Mouse (Mus musculus) mesoderm, embryonic 11.5 days (tissue): ENCODE results near the gene Ankdd1a.

Experiments
- DNase-seq: peaks from one replicate; pipeline ENCODE4 v3.0.0-alpha.2; 2012; ENCODE audit warnings: low read depth, low spot score

Ankdd1a gene

DNA sequence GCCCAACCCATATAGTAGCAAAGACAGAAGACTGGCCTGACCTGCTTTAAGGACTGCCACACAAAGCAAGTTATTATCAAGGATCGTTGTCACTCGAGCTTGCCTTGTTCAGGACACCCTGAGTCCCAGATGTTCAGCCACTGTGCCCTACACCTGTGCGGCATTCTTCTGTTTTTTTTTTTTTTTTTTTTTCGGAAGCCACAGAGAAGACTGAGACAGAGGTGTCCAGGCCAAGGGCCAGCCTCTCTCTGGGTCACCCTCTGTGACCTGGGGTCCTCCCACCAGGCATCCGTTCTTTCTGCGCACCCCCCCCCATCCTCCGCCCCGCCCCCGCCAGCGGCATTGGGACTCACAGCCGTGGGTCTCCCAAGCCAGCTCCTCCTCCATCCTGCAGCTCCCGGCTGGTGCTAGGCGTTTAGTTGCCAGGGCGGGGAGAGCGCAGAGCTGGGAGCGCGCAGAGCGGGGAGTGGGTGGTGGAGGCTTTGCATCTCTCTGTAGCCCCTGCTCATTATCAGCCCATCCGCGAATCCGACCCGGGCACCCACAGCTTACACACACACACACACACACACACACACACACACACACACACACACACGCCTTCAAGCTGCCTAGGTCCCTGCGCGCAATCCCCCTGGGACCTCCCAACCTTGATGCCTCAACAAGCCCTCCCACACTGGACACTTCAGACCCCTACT, at the start of gene Ankdd1a:
Gene Ankdd1a, minus strand, starts transcription at position 387 of the 698 bp plus-strand sequence.
- peak; percentile 40 for DNase-seq

DNA sequence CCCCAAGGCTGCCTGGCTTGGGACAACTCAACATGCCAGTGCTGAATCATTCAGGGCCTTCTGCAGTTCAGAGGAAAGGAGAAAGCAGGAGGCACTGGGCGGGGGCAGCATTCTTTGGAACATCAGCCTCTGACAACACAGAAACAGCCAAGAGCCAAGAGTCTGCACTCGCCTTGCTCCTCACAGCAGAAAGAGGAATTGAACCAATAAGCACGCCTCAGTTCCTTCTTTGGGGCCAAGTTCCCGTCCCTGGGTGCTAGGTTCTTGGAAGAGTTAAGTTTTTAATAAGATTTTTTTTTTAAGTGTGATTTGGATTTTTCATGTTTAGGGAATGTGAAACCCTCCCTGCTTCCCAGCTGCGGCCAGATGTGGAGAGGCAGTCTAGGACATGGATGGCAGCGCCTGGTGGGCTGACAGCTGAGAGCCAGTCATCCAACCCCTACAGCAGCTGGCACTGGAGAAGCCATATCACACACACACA, 49.5 kb upstream of the Ankdd1a start:
- no peak for DNase-seq

DNA sequence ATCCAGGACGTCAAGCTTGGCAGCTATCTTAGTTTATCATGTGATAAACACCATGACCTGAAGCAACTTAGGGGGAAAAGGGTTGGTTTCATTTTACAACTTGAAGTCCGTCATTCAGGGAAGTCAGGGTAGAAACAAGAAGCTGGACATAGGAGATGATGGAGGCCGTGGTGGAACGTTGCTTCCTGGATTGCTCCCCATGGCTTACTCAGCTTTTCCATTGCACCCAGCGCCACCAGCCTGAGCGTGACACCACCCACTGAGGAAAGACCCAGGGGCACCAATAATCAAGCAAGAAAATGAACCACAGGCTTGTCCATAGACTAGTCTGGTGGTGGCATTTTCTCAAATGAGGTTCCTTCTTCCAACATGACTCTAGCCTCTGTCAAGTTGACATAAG, 48.8 kb upstream of the Ankdd1a start:
- DNase-seq: no peak

DNA sequence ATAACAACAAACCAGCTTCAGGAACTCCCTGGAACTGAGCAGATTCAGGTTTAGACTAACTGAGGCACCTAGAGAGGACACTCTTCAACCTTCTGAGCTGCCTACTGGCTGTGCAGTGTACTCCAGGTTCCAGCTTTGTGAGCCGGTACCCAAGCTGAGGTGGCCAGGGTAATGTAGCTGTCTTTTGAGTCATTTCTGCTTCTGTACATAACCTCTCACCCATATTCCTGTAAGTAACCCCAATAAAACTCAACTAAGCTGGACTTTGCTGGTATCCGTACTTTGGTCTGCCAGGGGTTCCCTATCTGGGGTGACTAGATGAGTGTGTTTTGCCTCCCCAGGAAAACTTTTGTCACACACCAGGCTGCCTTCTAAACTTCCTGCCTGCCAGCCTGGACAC, 44.7 kb upstream of the Ankdd1a start:
- no peak for DNase-seq

DNA sequence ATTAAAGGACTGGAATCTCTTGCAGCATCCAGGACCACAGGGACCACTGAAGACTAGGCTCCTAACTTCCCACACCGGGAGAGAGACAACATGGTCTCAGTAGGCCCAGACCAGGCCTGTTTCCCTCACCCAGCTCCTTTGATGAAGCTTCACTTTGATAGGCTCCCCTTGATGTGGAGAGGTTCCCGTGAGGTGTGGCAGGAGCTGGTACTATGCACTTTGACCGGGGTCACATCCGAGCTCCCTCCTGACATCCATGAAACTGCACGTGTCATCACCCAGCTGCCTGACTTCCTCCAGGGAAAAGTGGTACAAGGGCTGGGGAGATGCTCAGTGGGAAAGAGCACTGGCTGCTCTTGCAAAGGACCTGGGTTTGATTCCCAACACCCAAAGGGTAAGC, 43.1 kb upstream of the Ankdd1a start:
- DNase-seq: no peak

DNA sequence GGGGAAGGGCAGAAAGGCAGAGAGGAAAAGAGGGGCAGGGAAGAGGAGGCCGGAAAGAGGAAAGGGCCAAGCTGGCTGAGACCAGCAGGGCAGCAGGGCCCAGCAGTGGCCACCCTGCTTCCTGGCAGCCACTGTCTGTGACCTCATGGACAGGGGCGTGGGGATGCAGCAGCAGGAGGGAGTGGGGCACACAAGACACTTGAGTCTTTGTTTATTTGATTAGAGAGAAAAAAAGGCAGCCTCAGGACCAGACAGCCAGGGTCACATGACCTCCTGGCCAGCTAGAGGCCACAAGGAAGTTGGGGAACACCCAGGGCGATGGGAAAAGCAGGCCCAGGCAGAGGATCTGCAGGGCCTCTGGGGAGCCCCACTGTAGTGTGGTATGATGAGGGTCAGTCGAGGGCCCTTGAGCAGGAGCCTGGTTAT, 42.1 kb upstream of the Ankdd1a start:
- DNase-seq: peak; percentile 46

DNA sequence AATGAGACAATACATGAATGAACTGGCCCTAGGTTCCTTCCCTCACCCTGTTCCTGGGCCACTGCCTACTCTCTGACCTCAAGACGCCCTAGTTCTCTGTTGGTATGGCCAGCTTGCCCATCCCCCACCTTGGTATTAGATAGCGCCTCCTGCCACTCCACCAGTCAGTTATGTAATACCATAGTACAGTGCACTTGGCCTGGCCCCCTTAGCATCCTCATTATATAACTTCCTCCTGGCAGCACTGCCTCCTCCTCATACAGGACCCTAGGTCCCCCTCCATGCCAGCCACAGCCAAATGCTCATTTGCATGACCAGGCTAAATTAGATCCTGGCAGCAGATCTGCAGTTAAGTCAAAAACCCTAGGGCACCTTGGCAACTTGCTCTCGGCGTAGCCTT, 41.0 kb upstream of the Ankdd1a start:
- no peak for DNase-seq

DNA sequence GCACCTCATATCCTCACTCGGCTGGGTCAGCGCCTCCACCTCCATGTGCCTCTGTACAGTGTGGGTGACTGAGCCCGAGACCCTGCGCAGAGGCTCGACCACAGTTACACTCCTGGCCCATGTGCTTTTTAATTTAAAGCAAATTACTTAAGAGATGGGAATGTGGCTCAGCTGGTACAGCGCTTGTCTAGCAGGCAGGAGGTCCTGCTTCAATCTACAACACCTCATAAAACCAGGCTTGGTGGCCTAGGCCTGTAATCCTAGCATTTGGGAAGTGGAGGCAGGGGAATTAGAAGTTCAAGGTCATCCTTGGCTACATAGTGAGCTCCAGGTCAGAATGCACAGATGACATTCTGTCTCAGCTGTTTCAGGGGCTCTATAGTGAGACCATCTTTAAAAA, 38.8 kb upstream of the Ankdd1a start:
- DNase-seq: no peak

DNA sequence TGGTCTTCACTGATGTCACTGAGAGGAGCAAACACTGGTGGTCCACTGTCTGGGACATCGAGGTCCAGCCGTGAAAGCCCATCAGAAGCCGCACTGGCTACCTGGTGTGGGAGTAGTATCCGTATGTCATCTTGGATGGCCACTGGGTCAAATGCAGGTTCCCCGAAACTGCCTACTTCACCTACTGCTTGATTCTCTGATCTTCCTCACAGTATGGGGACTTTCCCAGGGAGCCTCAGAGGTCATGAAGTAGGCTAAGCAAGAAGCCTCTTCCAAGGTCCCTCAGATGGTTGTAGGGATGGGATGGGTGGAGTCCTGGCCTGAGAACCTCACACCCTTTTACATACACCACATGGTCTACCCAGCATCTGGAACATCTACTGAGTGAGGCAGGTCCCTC, 37.0 kb upstream of the Ankdd1a start:
- no peak for DNase-seq

DNA sequence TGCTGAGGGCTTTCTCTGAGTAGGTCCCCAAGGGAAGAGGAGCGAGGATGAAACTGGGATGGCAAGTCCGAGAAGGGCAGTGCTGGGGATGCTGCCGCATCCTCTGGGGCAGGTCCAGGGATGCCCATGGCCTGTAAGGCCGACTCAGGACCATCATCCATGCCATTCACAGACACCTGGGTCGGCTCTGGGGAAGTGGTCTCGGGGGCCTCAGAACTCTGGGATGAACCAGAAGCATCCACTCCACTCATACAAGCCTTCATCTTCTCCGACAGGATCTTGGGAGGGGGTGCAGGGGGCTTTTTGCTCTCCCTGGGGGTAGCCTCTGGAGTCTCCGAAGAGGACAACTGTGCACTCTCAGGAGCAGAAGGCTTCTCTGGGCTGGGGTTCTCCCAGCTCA, 36.4 kb upstream of the Ankdd1a start:
- DNase-seq: no peak

DNA sequence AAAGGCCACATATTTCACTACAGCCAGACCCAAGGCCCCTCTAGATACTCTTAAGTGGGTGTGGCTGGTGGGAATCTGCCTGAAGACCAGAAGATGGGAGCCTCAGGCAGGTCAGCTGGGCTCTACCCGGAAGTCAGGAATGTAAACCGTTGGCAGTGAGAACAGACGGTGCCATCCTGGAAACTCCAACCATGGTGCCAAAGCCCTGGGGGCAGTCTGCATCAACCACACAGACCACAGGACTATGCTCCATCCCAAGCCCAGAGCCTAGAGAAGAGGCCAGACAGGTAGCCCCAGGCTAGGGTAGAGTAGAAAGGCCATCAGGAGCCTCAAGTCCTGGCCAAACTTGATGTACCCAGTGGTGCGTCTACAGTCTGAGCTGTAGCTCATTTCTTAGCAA, 35.6 kb upstream of the Ankdd1a start:
- no peak for DNase-seq

DNA sequence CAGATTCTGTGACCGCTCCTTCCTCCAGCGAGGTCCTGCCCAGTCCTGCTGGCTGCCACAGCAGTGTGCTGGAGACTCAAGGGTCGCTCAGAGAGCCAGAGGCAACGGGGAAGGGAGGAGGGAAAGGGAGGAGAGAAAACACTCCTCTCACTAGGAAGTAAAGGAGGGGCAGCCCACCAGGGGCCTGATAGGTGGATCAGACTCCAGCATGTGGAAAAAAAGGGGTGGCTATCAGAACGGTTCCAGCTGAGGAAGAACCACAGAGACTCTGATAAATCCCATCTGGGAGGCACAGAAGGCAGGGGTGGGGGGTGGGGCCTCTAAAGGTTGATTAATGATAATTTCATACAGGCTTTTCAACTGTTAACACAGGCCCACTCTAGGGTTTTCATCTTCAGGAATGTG, 35.0 kb upstream of the Ankdd1a start:
- DNase-seq: peak; percentile 61

DNA sequence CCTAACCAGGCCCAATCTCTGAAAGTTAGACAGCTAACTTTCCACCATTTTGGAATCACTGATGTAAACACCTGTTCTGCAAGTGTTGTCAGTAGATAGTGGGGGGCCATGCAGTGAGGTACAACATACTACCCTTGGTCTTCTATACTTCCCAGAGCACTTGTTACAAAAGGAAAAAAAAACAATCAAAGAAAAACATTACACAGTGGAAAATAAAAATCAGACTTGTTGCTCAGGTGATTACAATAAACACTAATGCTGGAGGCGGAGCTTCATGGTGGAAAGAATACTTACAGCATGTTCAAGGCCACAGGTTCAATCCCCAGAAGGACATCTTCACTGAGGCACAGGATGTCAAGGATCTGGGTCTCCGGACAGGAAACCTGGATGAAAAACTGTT, 32.7 kb upstream of the Ankdd1a start:
- DNase-seq: no peak

DNA sequence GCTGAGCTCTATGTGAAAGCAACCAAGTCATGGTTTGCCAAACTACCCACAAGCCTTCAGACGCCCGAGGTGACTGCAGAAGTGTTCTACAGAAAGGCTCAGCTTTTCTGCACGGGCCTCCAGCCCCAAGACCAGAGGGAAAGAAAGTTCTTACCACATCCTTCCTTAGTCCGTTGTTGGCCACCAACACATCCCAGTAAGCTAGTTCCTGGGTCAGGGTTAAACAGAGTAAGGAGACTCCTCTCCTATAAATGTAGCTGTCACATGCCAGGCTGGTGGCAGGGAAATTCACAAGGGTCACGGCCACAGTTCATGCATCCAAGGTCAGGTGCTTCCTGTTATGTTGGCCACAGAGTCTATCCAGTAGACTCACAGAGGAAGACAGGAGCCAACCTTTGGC, 32.1 kb upstream of the Ankdd1a start:
- no peak for DNase-seq

DNA sequence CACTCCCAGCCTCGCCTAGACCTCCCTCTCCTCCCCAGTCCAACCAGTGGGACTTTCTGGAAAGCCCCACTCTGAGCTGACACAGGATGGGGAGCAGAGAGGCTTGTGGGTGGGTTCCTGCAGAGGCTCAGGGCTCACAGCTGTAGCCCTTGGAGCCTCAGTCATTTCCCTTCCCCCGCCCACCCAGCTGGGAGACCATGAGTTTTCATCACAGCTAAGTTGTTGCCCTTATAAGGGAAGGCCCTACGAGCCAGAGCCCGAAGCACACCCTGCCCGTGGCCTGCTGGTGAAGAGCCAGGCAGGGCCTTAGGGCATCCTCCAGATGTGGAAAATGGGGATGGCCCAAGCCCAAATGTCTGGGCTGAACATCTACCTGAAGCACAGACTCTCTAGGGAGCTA, 31.0 kb upstream of the Ankdd1a start:
- DNase-seq: peak; percentile 62

DNA sequence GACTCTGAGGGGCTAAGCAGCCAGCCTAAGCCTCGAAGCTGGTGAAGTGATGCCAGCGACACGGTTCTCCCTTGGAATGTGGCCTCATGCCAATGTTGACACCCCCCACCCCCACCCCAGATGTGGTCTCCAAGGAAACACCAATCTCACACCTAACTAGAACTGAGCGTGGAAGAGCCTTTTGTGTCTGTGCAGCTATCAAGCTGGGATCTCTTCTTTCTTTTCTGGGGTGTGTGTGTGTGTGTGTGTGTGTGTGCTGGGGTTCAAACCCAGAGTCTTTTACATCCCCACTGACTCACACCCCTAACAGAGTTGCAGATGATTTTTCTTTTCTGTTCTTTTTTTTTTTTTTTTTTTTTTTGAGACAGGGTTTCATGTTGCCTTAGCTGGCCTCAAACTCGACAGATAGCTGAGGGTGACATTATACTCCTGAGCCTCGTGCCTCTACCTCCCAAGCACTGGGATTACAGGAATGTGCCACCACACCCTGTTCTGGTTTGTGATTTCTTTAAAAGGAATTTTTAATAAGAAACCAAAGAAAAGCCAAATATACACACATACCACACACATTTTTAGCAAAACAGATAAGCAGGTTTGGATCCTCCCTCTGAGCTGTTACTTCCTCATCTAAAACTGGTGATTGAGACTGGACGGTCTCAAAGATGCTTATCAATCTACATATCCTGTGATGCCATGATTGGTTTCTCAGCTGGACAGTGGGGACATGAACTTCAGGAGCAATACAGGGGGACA, 30.3 kb upstream of the Ankdd1a start:
- peak; percentile 30 for DNase-seq

DNA sequence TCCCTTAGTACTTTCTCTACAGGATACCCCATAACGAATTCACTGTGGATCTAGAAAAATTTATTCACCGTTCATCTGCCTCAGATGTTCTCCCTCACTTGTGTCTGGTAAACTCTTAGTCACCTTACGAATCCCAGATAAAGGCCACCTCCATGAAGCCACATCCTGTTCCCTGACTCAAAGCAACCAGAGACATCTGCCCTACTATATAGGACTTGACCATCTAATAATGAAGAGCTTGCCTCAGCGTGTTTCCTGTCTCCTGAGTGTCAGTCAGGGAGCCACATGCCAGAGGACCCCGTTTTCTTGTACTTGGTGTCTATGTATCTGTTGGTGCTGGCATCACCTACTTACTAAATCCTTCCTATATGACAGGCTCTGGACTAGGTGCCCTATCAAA, 29.6 kb upstream of the Ankdd1a start:
- DNase-seq: no peak

DNA sequence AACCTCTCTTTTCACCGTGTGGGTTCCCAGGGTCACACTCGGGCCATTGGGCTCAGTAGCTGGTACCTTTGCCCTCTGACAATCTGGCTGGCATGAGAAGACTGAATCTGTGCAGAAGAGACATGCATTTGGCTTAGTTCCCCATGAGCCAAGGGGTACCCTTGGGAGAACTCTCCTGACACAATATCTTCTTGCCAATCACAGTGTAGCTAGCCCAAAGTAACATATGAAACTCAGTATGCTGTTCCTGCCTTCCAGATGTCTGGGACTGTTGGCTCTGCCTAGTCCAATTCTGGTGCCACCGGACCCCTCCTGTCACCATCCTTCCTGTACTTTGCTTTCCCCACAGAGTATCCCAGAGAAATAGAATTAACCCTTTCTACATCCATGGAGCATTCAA, 29.1 kb upstream of the Ankdd1a start:
- DNase-seq: no peak

DNA sequence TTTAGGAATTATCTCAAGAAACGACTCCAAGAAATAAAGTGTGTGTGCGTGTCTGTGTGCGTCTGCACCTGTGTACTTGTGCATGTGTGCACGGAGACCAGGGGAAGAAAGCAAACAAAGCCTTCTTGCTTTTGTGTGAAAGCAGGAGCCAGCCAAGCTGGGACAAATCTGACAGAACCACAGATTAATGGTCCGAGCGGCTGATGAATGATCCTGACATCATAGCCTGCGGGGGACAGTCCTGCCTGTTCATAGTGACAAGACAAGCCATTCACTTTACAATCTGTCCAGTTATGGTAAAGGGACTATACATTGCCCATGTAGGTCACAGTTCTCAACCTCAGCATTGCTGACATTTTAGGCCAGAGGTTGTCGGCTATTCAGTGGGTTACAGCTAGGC, 28.3 kb upstream of the Ankdd1a start:
- peak; percentile 37 for DNase-seq

DNA sequence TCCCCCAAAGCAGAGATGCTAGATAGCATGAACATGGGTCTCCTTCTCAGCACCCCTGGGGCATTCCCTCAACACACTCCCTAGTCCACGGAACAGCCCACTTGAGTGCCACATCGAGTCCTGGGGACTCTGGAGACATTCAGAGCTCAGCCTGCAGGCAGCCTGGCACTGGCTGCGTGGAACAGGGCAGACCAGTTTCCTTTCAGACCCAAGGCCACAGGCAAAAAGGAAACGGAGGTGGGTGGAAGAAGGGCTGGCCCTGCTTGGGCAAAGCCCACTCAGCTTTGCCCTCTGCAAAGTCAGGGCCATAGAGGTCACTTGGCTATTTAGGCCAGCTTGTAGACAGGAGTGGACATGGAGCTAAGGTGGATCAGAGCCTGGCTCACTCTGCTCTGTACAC, 27.9 kb upstream of the Ankdd1a start:
- no peak for DNase-seq

DNA sequence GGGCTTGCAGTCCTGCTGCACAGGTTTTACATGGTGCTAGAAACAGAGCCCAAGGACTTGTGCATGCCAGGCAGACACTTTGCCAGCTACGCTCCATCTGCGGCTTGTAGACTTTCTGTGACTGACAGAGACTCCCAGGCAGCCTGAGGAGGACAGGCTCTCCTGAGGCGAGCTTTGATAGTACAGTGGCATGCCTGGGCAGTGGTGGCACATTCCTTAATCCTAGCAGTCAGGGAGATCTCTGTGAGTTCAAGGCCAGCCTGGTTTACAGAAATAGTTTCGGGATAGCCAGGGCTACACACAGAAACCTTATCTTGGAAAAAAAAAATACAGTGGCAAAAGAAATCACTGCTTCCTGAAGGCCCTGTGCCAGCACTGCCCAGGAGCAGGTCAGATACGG, 27.1 kb upstream of the Ankdd1a start:
- no peak for DNase-seq

DNA sequence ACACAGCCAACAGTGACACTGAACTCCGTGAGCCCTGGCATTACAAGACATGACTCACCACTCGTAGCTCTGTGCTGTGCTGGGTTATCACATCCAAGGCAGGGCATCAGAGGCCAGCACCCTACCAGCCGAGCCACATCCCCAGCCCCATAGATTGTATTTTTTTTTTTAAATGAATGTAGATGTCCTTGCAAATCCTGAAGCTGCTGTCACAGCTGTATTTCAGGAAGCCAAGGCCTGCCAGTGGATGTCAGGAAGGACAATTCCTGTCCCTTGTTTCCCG, 26.4 kb upstream of the Ankdd1a start:
- DNase-seq: no peak

DNA sequence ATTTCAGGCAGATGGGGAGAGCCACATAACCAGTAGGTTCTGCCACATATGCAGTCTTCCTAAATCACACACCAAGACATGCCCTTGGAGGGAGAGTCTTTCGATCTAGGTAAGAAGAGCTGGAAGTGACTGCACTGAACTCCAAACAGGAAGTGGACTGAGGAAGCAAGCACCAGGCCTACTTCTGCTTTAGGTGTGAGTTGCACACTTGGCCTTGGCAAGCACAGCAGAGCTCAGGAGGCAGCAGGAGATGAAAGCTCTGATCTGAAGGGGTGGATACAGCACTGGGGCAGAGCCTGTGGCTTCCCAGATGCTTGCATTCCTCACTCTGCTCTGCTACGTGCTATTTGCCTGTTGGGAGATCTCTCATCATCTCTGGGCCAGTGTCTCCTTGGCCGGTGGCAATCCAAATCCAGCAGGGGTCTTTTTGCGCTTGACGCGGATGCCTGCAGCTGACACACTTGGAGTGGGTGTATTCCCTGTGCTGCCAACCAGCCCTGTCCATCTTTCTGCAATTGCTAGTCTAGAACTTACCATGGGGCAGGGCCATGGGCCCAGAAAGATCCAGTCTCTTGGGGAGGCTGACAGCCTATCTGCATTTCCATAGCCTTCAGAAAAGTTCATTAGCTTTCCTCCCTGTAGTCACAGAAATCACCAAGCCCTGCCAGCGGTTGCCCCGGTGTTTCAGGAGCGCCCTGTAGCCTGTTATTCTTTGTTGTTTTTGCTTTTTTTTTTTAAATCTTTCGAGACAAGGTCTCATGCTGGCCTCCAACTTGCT, 25.8 kb upstream of the Ankdd1a start:
- no peak for DNase-seq
